Mouse (Mus musculus): ENCODE measurements around the gene Atf6.
A peak's percentile ranks its signal among the peaks of the same experiment; 100 is the strongest.

Gene Atf6

GRCm38 (mm10) chr1:170882915-170883485 lies 15.4 kb upstream of the Atf6 start:
- no peak for DNase-seq (ENCODE audit: low spot score)

GRCm38 (mm10) chr1:170876906-170877305 lies 9.3 kb upstream of the Atf6 start:
- DNase-seq (ENCODE audit: low spot score): no peak

GRCm38 (mm10) chr1:170875676-170876075 lies 8.1 kb upstream of the Atf6 start:
- DNase-seq (ENCODE audit: low spot score): no peak

DNA sequence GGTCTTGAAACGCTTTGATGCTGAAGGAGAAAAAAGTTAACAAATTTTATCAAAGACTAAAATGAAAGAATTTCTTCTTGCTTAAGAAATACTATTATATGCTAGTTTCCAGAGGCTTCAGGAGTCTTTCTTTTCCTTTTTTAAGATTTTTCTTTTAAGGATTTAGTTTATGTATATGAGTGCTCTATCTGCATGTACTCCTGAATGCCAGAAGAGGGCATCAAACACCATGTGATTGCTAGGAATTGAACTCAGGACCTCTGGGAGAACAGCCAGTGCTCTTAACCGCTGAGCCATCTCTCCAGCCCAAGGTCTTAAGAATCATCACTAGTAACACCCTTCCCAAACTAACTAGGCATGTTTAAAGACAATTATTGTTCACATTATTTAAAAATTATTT lies 4.4 kb upstream of the Atf6 start:
- no peak for DNase-seq (ENCODE audit: low spot score)

GRCm38 (mm10) chr1:170871402-170871801 lies 3.8 kb upstream of the Atf6 start:
- DNase-seq (ENCODE audit: low spot score): no peak

GRCm38 (mm10) chr1:170868905-170869283 lies 1.3 kb upstream of the Atf6 start:
- no peak for DNase-seq (ENCODE audit: low spot score)

DNA sequence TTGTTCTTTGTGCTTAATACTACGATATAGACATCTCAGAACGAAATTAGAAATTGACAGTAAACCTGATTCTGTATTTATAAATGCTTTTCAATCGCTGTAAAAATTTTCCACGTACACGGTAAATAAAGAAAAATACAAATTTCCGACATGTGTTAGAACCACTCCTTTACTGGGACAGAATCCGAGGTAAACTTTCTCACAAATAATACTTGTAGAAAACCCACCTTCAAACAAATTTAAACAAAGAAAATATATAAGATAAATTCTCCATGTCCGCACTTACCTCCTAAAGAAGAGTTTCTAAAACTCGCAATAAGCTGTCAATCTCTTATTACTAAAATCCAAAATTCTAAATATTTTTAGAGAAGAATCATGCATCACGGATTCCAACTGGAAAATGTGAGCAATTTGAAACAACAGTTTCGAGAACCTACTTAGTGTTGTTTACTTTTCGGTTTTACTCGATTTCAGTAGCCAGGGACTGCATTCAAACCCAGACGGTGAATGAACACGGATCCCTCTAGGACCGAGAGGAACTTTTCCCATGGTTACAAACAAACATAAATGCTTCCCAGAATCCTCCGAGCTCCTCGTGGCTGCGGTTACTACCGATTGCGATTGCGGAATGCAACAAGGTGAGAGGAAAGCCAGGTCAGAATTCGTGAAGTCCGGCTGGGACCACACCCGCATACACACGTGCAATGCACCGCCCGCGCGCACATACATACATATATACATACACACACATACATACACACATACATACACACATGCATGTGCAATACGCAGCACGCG lies 735 bp upstream of the Atf6 start:
- peak; percentile 92 for DNase-seq (ENCODE audit: low spot score)

- peak; percentile 76 for DNase-seq (ENCODE audit: low spot score)
Measured at GRCm38 (mm10) chr1:170866992-170867690, 430 bp downstream of the Atf6 start.

GRCm38 (mm10) chr1:170865406-170865805 lies 2.2 kb downstream of the Atf6 start:
- DNase-seq (ENCODE audit: low spot score): no peak

GRCm38 (mm10) chr1:170864754-170865153 lies 2.8 kb downstream of the Atf6 start:
- DNase-seq (ENCODE audit: low spot score): no peak

GRCm38 (mm10) chr1:170864234-170864633 lies 3.3 kb downstream of the Atf6 start:
- no peak for DNase-seq (ENCODE audit: low spot score)

- no peak for DNase-seq (ENCODE audit: low spot score)
Measured at GRCm38 (mm10) chr1:170863033-170863432, 4.5 kb downstream of the Atf6 start.

GRCm38 (mm10) chr1:170862435-170862717 lies 5.2 kb downstream of the Atf6 start:
- DNase-seq (ENCODE audit: low spot score): no peak

- DNase-seq (ENCODE audit: low spot score): no peak
Measured at GRCm38 (mm10) chr1:170861671-170862434, 5.7 kb downstream of the Atf6 start.

GRCm38 (mm10) chr1:170858872-170859271 lies 8.7 kb downstream of the Atf6 start:
- no peak for DNase-seq (ENCODE audit: low spot score)

DNA sequence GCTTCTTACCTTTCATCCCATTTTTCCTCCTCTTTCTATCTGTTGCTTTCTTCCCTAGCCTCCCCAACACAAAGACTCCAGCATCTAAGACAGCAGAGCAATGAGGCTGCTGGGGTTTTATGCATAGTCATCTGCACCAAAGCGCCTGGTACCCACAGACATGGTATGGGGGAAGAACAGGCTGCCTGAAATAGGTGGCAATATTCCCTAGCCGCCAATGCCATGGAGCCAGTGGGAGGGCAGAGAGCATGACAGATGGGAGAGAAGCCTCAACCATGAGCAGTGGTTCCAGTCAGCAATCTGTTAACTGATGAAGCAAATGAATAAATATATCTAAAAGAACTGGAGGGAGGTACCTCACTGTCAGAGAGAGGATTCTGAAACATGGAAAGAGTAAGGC lies 10.2 kb downstream of the Atf6 start:
- no peak for DNase-seq (ENCODE audit: low spot score)

DNA sequence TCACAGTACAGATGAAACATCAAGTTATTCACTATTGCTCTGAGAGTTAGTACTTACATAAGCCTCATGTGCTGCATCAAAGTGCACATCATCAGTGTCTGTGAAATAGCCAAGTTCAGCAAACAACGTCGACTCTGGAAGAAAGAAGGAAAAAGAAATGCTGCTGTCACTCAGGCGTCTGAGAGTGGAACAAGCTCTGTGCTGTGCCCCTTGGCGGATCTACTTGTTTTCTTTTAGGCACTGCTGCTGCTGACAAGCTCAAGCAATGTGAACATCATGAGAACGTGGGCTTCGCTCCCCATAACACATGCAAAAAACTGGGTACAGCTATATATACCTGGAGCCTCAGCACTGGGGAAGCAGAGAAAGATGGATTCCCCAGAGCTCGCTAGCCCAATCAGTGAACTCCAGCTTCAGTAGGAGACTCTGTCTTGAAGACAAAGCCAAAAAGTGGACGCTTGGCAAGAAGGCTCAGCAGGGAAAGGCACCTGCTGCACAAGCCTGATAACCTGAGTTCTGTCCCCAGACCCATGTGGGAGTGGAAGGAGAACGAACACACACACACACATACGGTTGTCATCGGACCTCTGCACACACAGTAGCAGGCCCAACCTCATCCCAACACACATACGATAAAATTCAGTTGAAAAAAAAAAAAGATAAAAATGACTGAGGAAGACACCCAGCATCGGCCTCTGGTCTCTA lies 12.4 kb downstream of the Atf6 start:
- no peak for DNase-seq (ENCODE audit: low spot score)

- DNase-seq (ENCODE audit: low spot score): no peak
Measured at GRCm38 (mm10) chr1:170853604-170854003, 14.0 kb downstream of the Atf6 start.

DNA sequence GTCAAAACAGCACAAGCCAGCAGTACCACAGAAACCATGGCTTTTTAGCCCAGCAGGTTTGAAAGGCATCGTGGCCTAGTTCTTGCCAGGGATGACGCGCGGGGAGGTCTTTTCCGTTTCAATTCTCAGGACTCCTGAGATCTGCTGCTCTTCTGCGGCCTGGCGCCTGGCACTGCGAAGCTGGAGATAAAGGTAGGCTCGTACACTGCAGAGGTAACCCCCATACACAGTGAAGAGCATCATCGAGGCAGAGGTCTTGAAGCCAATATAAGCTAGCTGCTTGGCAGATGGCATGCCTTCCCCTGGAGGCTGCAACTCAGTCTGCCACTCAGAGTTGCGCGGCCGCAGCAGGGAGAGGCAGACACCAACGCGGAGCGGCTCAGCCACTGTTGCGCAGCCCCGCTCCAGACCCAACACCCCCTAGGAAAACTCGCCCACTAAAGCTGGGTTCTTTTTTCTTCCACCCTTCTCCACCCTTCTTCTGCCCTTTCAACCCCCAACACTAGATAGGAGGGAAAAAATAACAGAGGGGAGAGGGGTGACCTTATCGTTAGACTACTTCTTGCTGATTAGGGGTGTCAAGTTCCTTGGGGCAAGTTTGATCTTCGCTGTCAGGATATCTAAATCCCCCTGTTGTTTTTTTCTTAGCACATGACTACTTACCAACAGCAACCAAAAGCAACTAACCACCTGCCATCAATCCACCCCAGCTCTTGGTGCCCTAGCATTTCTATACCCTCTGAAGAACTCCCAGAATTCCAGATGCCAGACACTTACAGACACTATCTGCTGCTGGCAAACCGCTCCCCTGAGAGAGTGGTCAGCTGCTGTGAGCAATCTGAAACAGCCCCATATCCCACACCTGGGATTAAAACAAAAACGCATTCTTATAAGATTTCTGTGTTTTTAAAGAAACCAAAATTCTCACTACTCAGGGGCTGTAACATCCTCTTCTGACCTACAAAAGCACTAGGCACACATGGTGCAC lies 16.6 kb downstream of the Atf6 start:
- DNase-seq (ENCODE audit: low spot score): no peak

DNA sequence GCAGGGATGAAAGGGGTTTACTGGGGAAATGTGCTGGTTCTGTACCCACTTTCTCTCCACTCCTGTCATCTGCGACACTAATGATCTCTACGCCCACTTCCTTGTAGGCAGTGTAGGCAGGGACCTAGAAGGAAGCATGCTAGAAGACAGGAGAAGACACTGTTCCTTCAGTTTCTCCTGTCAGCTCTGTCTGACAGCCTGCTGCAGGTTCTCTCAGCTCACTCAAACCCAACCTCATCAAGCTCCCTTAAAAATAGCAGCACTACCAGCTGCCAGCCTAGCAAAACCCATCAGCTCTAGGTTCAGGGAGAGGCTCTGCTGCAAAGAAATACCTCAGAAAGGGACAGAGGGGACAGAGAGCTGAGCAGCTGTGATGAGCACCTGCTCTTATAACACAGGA lies 17.6 kb downstream of the Atf6 start:
- DNase-seq (ENCODE audit: low spot score): no peak
